In genomic region chr6:55399910-55400309, GRCm38 (mm10) we compare ENCODE assay signal across 10 mouse cellular contexts. TPM values are rescaled to one million over a fixed set of nuclear protein-coding genes. Genes with fewer than 3 reads are reported as not detected.
DNase-seq lines count a peak whose midpoint lies in the region; ATAC-seq lines count a peak whose summit lies in the region.
"Had no signal": no experiment of that assay in that cellular context is flagged by ENCODE, and none has a peak within 500 bp of the region (broad histone marks: within the 10 kb centered on the region; RNA-seq: fewer than 3 reads in every experiment).

No protein-coding gene starts in this region.

- H3K9me3 ChIP-seq in hindbrain, embryonic 13.5 days: no peaks in the 10 kb centered on the region
- no peaks in the 10 kb centered on the region for H3K9me3 ChIP-seq in hindbrain, embryonic 11.5 days (ENCODE audit: control insufficient read depth, low read length)
- H3K9me3 ChIP-seq: G1E; limb, embryonic 12.5 days had no signal

- H3K27ac ChIP-seq in hindbrain, embryonic 13.5 days: peak overlapping the region; percentile 66; the same call in 1 of the 2 replicates
- no peak overlapping the region for H3K27ac ChIP-seq in hindbrain, embryonic 11.5 days (ENCODE audit: low read depth, low read length)
- H3K27ac ChIP-seq: limb, embryonic 12.5 days had no signal

- peaks cover 51% of the 10 kb centered on the region for H3K4me1 ChIP-seq in hindbrain, embryonic 13.5 days (replicated peaks)
- H3K4me1 ChIP-seq in hindbrain, embryonic 11.5 days (replicated peaks; ENCODE audit: control insufficient read depth, insufficient read depth, low read length): no peaks in the 10 kb centered on the region; the same call in 1 of the 2 replicates

- no peak overlapping the region for H3K4me3 ChIP-seq in hindbrain, embryonic 13.5 days
- H3K4me3 ChIP-seq in hindbrain, embryonic 11.5 days (ENCODE audit: low read depth, low read length): no peak overlapping the region
- H3K4me3 ChIP-seq: limb, embryonic 12.5 days had no signal

- no peak for DNase-seq in hindbrain, embryonic 11.5 days (ENCODE audit: low spot score)
- DNase-seq in adipocyte (ENCODE audit: low spot score): peak; percentile 90
- peak; percentile 98 for DNase-seq in cerebellum, adult 9-10 months
- DNase-seq in layer of hippocampus, adult 18-20 months (ENCODE audit: low spot score in 2 of 2): peak; percentile 75 to 92
- peak; percentile 63 for DNase-seq in ovary, postnatal 36 days (ENCODE audit: low spot score)
- DNase-seq in embryo, embryonic 10 days (ENCODE audit: low spot score): no peak

- no peaks in the 10 kb centered on the region for H3K36me3 ChIP-seq in hindbrain, embryonic 13.5 days
- no peaks in the 10 kb centered on the region for H3K36me3 ChIP-seq in hindbrain, embryonic 11.5 days (ENCODE audit: control insufficient read depth, insufficient read depth, low read length)
- H3K36me3 ChIP-seq: G1E; limb, embryonic 12.5 days had no signal

- H3K27me3 ChIP-seq in hindbrain, embryonic 13.5 days: 0 out of 2 replicates have a peak, but pooled peaks cover 3% of the 10 kb centered on the region
- H3K27me3 ChIP-seq in hindbrain, embryonic 11.5 days (ENCODE audit: control insufficient read depth, insufficient read depth, low read length): no peaks in the 10 kb centered on the region

- no peak overlapping the region for H3K9ac ChIP-seq in hindbrain, embryonic 13.5 days
- no peak overlapping the region for H3K9ac ChIP-seq in hindbrain, embryonic 11.5 days (ENCODE audit: low read depth, low read length)
- H3K9ac ChIP-seq: limb, embryonic 12.5 days had no signal

- H3K4me2 ChIP-seq in hindbrain, embryonic 13.5 days: no peak overlapping the region
- H3K4me2 ChIP-seq in hindbrain, embryonic 11.5 days (replicated peaks; ENCODE audit: low read depth, low read length): no peak overlapping the region
- H3K4me2 ChIP-seq: limb, embryonic 12.5 days had no signal

- 46% methylated on average over 5 of the region's 5 CpGs for WGBS in hindbrain, embryonic 13.5 days
- 89% methylated on average over 5 of the region's 5 CpGs for whole genome bisulfite sequencing in hindbrain, embryonic 11.5 days

- ATAC-seq in hindbrain, embryonic 13.5 days (ENCODE audit: low FRiP score): no peak
- ATAC-seq in hindbrain, embryonic 11.5 days (ENCODE audit: low FRiP score): no peak
- no peak for ATAC-seq in inflammation-experienced regulatory T-cells, adult 6 months

RNA-seq across cellular contexts. Expression of gene Ghrhr, which starts 23.8 kb away (rescaled TPM):
- polyA plus RNA-seq in hindbrain, embryonic 13.5 days (2015; fragmentation: Nextera tagmentation; extraction: Ambion mirVana): not detected in 2 replicates
- polyA plus RNA-seq in hindbrain, embryonic 11.5 days (2014; fragmentation: Nextera tagmentation; extraction: Ambion mirVana): not detected in 2 replicates
- total RNA-seq in layer of hippocampus, adult 18-20 months (2021): not detected
- not detected for polyA plus RNA-seq in inflammation-experienced regulatory T-cells, adult 6 months (2017; shearing (Covaris generic))
- polyA plus RNA-seq: G1E; limb, embryonic 12.5 days had no signal

RNA-seq across cellular contexts. Expression of gene Adcyap1r1, which starts 51.9 kb away (rescaled TPM):
- polyA plus RNA-seq in hindbrain, embryonic 13.5 days (2015; fragmentation: Nextera tagmentation; extraction: Ambion mirVana): 45.4 and 51.0 TPM in 2 replicates
- 21.1 and 21.6 TPM in 2 replicates for polyA plus RNA-seq in hindbrain, embryonic 11.5 days (2014; fragmentation: Nextera tagmentation; extraction: Ambion mirVana)
- total RNA-seq in layer of hippocampus, adult 18-20 months (2021): 100 to 1,000 TPM; 133 to 142 TPM
- not detected for polyA plus RNA-seq in inflammation-experienced regulatory T-cells, adult 6 months (2017; shearing (Covaris generic))
- polyA plus RNA-seq: G1E had no signal

Comparison
In these comparisons a context has a peak if more than half of its experiments do, and no peak if none do; other contexts are left out.
1. DNase-seq: peak in adipocyte (single experiment), cerebellum, adult 9-10 months (single experiment), layer of hippocampus, adult 18-20 months (2 of 2) and ovary, postnatal 36 days (single experiment); none in hindbrain, embryonic 11.5 days (single experiment) and embryo, embryonic 10 days (single experiment).
2. RNA of gene Adcyap1r1, which starts 51.9 kb away (polyA plus RNA-seq): 45.4 to 51.0 TPM in hindbrain, embryonic 13.5 days and 21.1 to 21.6 TPM in hindbrain, embryonic 11.5 days; not detected in inflammation-experienced regulatory T-cells, adult 6 months; every median in the first group is over 10 times any median in the second.